Mouse (Mus musculus): ENCODE measurements around the gene Gtf2f2. TPM values are rescaled to one million over a fixed set of nuclear protein-coding genes. Genes with fewer than 3 reads are reported as not detected.

Gene Gtf2f2
- polyA plus RNA-seq, 1 experiment from 2014 or later: 49.6 TPM

GRCm38 (mm10) chr14:76008174-76008573 is 2.5 kb downstream of the Gtf2f2 start:
- H3K4me2 ChIP-seq (ENCODE audit: low read length): no peak overlapping the region
- H3K4me3 ChIP-seq (replicated peaks; ENCODE audit: low read length): no peak overlapping the region
- no peak for ATAC-seq
- no peak overlapping the region for H3K9ac ChIP-seq (replicated peaks; ENCODE audit: low read depth, low read length)
- H3K27ac ChIP-seq (ENCODE audit: low read length): no peak overlapping the region
- peaks cover 3% of the 10 kb centered on the region; the same call in 1 of the 2 replicates for H3K36me3 ChIP-seq (ENCODE audit: control insufficient read depth, insufficient read depth)
- peaks cover 18% of the 10 kb centered on the region for H3K4me1 ChIP-seq (replicated peaks; ENCODE audit: control insufficient read depth, insufficient read depth, low read length)
- 92% methylated on average over 1 of the region's 1 CpGs for WGBS
- H3K27me3 ChIP-seq (replicated peaks; ENCODE audit: control insufficient read depth, insufficient read depth, low read length): no peaks in the 10 kb centered on the region
- no peaks in the 10 kb centered on the region for H3K9me3 ChIP-seq (ENCODE audit: control insufficient read depth, low read length)

- 88% methylated on average over 4 of the region's 4 CpGs for WGBS
- H3K27me3 ChIP-seq (replicated peaks; ENCODE audit: control insufficient read depth, insufficient read depth, low read length): no peaks in the 10 kb centered on the region
- no peak overlapping the region for H3K9ac ChIP-seq (replicated peaks; ENCODE audit: low read depth, low read length)
- no peaks in the 10 kb centered on the region for H3K9me3 ChIP-seq (ENCODE audit: control insufficient read depth, low read length)
- no peak overlapping the region for H3K27ac ChIP-seq (ENCODE audit: low read length)
- H3K4me3 ChIP-seq (replicated peaks; ENCODE audit: low read length): no peak overlapping the region
- ATAC-seq: no peak
- H3K36me3 ChIP-seq (ENCODE audit: control insufficient read depth, insufficient read depth): peaks cover 3% of the 10 kb centered on the region; the same call in 1 of the 2 replicates
- no peak overlapping the region for H3K4me2 ChIP-seq (ENCODE audit: low read length)
- H3K4me1 ChIP-seq (replicated peaks; ENCODE audit: control insufficient read depth, insufficient read depth, low read length): peaks cover 12% of the 10 kb centered on the region
These were observed 5.7 kb downstream of the Gtf2f2 start for GRCm38 (mm10) chr14:76005011-76005410.

GRCm38 (mm10) chr14:76001781-76002180 is 8.9 kb downstream of the Gtf2f2 start:
- Histone ChIP-seq H3K36me3 (ENCODE audit: control insufficient read depth, insufficient read depth) (peaks cover 3% of the 10 kb centered on the region; the same call in 1 of the 2 replicates), H3K27me3 (replicated peaks; ENCODE audit: control insufficient read depth, insufficient read depth, low read length) (no peaks in the 10 kb centered on the region), H3K4me3 (replicated peaks; ENCODE audit: low read length) (no peak overlapping the region), H3K27ac (ENCODE audit: low read length) (no peak overlapping the region), H3K9me3 (ENCODE audit: control insufficient read depth, low read length) (no peaks in the 10 kb centered on the region), H3K4me1 (replicated peaks; ENCODE audit: control insufficient read depth, insufficient read depth, low read length) (no peaks in the 10 kb centered on the region), H3K4me2 (ENCODE audit: low read length) (no peak overlapping the region), H3K9ac (replicated peaks; ENCODE audit: low read depth, low read length) (no peak overlapping the region)
- no peak for ATAC-seq
- 84% methylated on average over 4 of the region's 4 CpGs for WGBS

GRCm38 (mm10) chr14:75998082-75998481 is 12.6 kb downstream of the Gtf2f2 start:
- no peaks in the 10 kb centered on the region for H3K27me3 ChIP-seq (replicated peaks; ENCODE audit: control insufficient read depth, insufficient read depth, low read length)
- H3K9me3 ChIP-seq (ENCODE audit: control insufficient read depth, low read length): no peaks in the 10 kb centered on the region
- H3K36me3 ChIP-seq (ENCODE audit: control insufficient read depth, insufficient read depth): no peaks in the 10 kb centered on the region
- 75% methylated on average over 1 of the region's 1 CpGs for WGBS
- H3K4me1 ChIP-seq (replicated peaks; ENCODE audit: control insufficient read depth, insufficient read depth, low read length): no peaks in the 10 kb centered on the region
- H3K4me3 ChIP-seq (replicated peaks; ENCODE audit: low read length): no peak overlapping the region
- no peak overlapping the region for H3K4me2 ChIP-seq (ENCODE audit: low read length)
- H3K9ac ChIP-seq (replicated peaks; ENCODE audit: low read depth, low read length): no peak overlapping the region
- no peak for ATAC-seq
- H3K27ac ChIP-seq (ENCODE audit: low read length): no peak overlapping the region

GRCm38 (mm10) chr14:75992371-75992770 is 18.3 kb downstream of the Gtf2f2 start:
- Histone ChIP-seq H3K9ac (replicated peaks; ENCODE audit: low read depth, low read length) (no peak overlapping the region), H3K27ac (ENCODE audit: low read length) (no peak overlapping the region), H3K4me3 (replicated peaks; ENCODE audit: low read length) (no peak overlapping the region), H3K9me3 (ENCODE audit: control insufficient read depth, low read length) (no peaks in the 10 kb centered on the region), H3K27me3 (replicated peaks; ENCODE audit: control insufficient read depth, insufficient read depth, low read length) (no peaks in the 10 kb centered on the region), H3K4me1 (replicated peaks; ENCODE audit: control insufficient read depth, insufficient read depth, low read length) (no peaks in the 10 kb centered on the region), H3K36me3 (ENCODE audit: control insufficient read depth, insufficient read depth) (no peaks in the 10 kb centered on the region; the same call in 1 of the 2 replicates), H3K4me2 (ENCODE audit: low read length) (no peak overlapping the region)
- WGBS: 94% methylated on average over 4 of the region's 4 CpGs
- ATAC-seq: no peak

GRCm38 (mm10) chr14:75990936-75991335 is 19.7 kb downstream of the Gtf2f2 start:
- H3K4me2 ChIP-seq (ENCODE audit: low read length): no peak overlapping the region
- 94% methylated on average over 6 of the region's 6 CpGs for WGBS
- no peaks in the 10 kb centered on the region for H3K4me1 ChIP-seq (replicated peaks; ENCODE audit: control insufficient read depth, insufficient read depth, low read length)
- H3K27ac ChIP-seq (ENCODE audit: low read length): no peak overlapping the region
- H3K9me3 ChIP-seq (ENCODE audit: control insufficient read depth, low read length): no peaks in the 10 kb centered on the region
- no peak overlapping the region for H3K4me3 ChIP-seq (replicated peaks; ENCODE audit: low read length)
- H3K27me3 ChIP-seq (replicated peaks; ENCODE audit: control insufficient read depth, insufficient read depth, low read length): no peaks in the 10 kb centered on the region
- H3K36me3 ChIP-seq (ENCODE audit: control insufficient read depth, insufficient read depth): no peaks in the 10 kb centered on the region; the same call in 1 of the 2 replicates
- H3K9ac ChIP-seq (replicated peaks; ENCODE audit: low read depth, low read length): no peak overlapping the region
- ATAC-seq: no peak

- no peak for ATAC-seq
- no peaks in the 10 kb centered on the region; the same call in 1 of the 2 replicates for H3K36me3 ChIP-seq (ENCODE audit: control insufficient read depth, insufficient read depth)
- no peak overlapping the region for H3K9ac ChIP-seq (replicated peaks; ENCODE audit: low read depth, low read length)
- no peak overlapping the region for H3K27ac ChIP-seq (ENCODE audit: low read length)
- peaks cover 4% of the 10 kb centered on the region; the same call in 1 of the 2 replicates for H3K4me1 ChIP-seq (replicated peaks; ENCODE audit: control insufficient read depth, insufficient read depth, low read length)
- H3K9me3 ChIP-seq (ENCODE audit: control insufficient read depth, low read length): no peaks in the 10 kb centered on the region
- H3K27me3 ChIP-seq (replicated peaks; ENCODE audit: control insufficient read depth, insufficient read depth, low read length): no peaks in the 10 kb centered on the region
- no peak overlapping the region for H3K4me2 ChIP-seq (ENCODE audit: low read length)
- 78% methylated on average over 1 of the region's 1 CpGs for WGBS
- H3K4me3 ChIP-seq (replicated peaks; ENCODE audit: low read length): no peak overlapping the region
These were observed 21.5 kb downstream of the Gtf2f2 start for GRCm38 (mm10) chr14:75989168-75989567.

GRCm38 (mm10) chr14:75986878-75987483 is 23.7 kb downstream of the Gtf2f2 start:
- Histone ChIP-seq H3K9me3 (ENCODE audit: control insufficient read depth, low read length) (no peaks in the 10 kb centered on the region), H3K4me3 (replicated peaks; ENCODE audit: low read length) (no peak overlapping the region), H3K4me2 (ENCODE audit: low read length) (no peak overlapping the region), H3K36me3 (ENCODE audit: control insufficient read depth, insufficient read depth) (no peaks in the 10 kb centered on the region; the same call in 1 of the 2 replicates), H3K9ac (replicated peaks; ENCODE audit: low read depth, low read length) (no peak overlapping the region), H3K27ac (ENCODE audit: low read length) (no peak overlapping the region), H3K27me3 (replicated peaks; ENCODE audit: control insufficient read depth, insufficient read depth, low read length) (no peaks in the 10 kb centered on the region), H3K4me1 (replicated peaks; ENCODE audit: control insufficient read depth, insufficient read depth, low read length) (peaks cover 4% of the 10 kb centered on the region; the same call in 1 of the 2 replicates)
- ATAC-seq: no peak
- 85% methylated on average over 7 of the region's 7 CpGs for WGBS

- Histone ChIP-seq H3K4me3 (replicated peaks; ENCODE audit: low read length) (no peak overlapping the region), H3K36me3 (ENCODE audit: control insufficient read depth, insufficient read depth) (no peaks in the 10 kb centered on the region), H3K27me3 (replicated peaks; ENCODE audit: control insufficient read depth, insufficient read depth, low read length) (no peaks in the 10 kb centered on the region), H3K9me3 (ENCODE audit: control insufficient read depth, low read length) (no peaks in the 10 kb centered on the region), H3K4me1 (replicated peaks; ENCODE audit: control insufficient read depth, insufficient read depth, low read length) (peaks cover 4% of the 10 kb centered on the region; the same call in 1 of the 2 replicates), H3K27ac (ENCODE audit: low read length) (peak overlapping the region; percentile 13; the same call in 1 of the 2 replicates), H3K9ac (replicated peaks; ENCODE audit: low read depth, low read length) (no peak overlapping the region), H3K4me2 (ENCODE audit: low read length) (no peak overlapping the region)
- 61% methylated on average over 4 of the region's 4 CpGs for WGBS
- ATAC-seq: peak; percentile 47; the same call in 1 of the 2 replicates
These were observed 25.6 kb downstream of the Gtf2f2 start for GRCm38 (mm10) chr14:75985112-75985511.
